Mouse (Mus musculus): Measurements from ENCODE around the gene Kcna10.

DNA sequence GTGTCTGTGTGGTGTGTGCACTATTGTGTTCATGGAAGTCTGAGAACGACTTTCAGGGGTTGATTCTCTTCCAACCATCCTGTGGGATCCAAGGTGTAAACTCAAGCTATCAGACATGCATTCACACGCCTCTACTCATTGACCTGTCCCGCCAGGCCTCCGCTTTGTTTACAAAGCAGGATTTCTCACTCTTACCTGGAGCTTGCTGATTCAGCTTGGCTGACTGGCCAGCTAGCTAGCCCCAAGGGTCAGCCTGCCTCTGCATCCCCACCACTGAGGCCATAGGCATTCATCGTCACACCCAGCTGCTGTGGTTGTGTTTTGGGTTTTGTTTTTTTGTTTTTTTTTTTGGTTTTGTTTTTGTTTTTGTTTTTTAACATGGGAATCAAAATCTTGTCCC is 46.4 kb downstream of the Kcna10 start:
- TF ChIP-seq CTCF (IDR thresholded peaks at IDR 0.05; ENCODE audit: control insufficient read depth, insufficient read depth, insufficient read length): no peak
- TF ChIP-seq MAX (IDR thresholded peaks at IDR 0.05): no peak
- no peak for TF ChIP-seq USF1 (IDR thresholded peaks at IDR 0.05; ENCODE audit: low read depth)
- TF ChIP-seq FOSL1 (IDR thresholded peaks at IDR 0.05; ENCODE audit: insufficient read depth, low read length, poor library complexity, severe bottlenecking): no peak
- no peak for TF ChIP-seq MYOD1 (IDR thresholded peaks at IDR 0.05; ENCODE audit: control insufficient read depth, insufficient read length, low read depth)
